Mouse (Mus musculus): ENCODE measurements around the gene Nwd2. TPM values are rescaled to one million over a fixed set of nuclear protein-coding genes. Genes with fewer than 3 reads are reported as not detected.

Gene Nwd2
- polyA plus RNA-seq, 1 experiment = 9.1 TPM

DNA sequence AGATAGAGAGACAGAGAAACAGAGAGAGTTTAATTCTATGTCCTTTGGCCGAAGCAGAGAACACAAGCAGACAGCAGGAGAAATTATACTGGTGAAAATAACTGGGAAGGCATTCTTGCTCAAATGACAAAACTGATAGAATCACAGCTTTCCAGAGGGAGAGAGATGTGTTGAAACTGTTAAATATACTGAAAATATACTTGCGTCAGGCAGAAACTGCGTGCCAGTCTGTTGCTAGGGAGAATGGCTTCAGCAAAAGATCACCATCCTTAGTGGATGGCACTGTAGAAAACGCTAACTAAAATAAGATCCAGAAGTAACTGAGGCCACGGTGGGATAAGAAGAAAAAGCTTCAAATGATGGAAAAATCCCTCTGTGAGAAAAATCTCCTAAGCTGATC lies 18.0 kb downstream of the Nwd2 start:
- TF ChIP-seq POLR2A (IDR thresholded peaks at IDR 0.05; ENCODE audit: borderline replicate concordance, extremely low read depth, insufficient read depth, insufficient read length, poor library complexity, severe bottlenecking) (no peak), CTCF (IDR thresholded peaks at IDR 0.05; ENCODE audit: borderline replicate concordance, extremely low read depth, insufficient read depth, insufficient read length) (no peak)
- DNase-seq (ENCODE audit: low read depth) = no peak

DNA sequence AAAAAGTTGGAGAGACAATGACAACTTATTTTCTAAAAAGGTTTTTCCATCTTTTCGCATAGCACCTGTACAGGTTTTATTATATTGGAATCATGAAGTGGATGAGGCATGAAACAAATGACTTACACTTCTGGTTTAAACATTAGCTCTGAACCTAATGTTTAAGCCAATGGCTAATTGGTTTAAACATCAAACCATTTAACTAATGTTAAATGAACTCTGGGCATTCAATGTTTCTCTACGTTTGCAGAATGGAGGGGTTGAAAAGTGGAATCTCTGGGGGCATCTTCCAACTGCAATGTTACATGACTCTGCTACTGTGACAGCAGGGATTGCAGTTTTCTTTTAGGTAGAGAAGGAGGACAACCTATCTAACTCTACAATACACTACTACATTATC lies 27.0 kb downstream of the Nwd2 start:
- DNase-seq (ENCODE audit: low read depth) = no peak
- TF ChIP-seq POLR2A (IDR thresholded peaks at IDR 0.05; ENCODE audit: borderline replicate concordance, extremely low read depth, insufficient read depth, insufficient read length, poor library complexity, severe bottlenecking) = no peak
- no peak for TF ChIP-seq CTCF (IDR thresholded peaks at IDR 0.05; ENCODE audit: borderline replicate concordance, extremely low read depth, insufficient read depth, insufficient read length)

DNA sequence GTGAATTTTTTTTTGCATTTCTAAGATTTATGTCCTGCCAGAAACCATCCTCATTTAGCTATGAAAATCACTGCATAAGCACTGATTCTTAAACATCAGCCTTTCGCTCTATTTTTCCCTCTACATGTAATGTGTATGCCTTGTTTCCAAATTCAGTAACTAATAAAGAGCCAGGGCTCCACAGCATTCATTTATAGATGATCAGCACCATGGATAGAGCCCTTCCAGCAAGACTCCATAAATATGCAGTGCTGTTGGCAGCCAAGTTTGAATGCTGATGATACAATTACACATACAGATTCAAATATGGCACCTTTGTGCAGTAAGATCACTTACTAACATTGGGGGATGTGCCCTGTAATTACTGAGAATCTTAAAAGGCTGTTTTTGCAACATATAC lies 40.2 kb downstream of the Nwd2 start:
- peak; percentile 50 for DNase-seq (ENCODE audit: low read depth)
- no peak for TF ChIP-seq POLR2A (IDR thresholded peaks at IDR 0.05; ENCODE audit: borderline replicate concordance, extremely low read depth, insufficient read depth, insufficient read length, poor library complexity, severe bottlenecking)

DNA sequence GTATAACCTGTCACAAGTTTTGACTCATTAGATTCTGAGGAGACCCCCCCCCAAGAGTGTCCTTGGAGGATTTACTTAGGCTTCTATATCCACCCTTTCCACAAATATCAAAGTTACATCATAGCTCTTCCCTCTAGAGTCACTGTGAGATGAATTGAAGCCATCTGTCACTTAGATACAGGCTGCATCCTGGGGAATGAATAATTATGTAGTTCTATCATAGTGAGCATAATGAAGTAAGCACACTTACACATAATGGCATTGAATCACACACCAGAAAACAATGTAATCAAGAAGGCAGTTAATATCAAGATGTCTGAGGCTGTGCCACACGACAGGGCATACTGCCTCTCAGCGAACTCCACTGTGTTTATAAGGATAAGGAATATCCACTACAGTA lies 47.9 kb downstream of the Nwd2 start:
- peak; percentile 68 for DNase-seq (ENCODE audit: low read depth)
- TF ChIP-seq POLR2A (IDR thresholded peaks at IDR 0.05; ENCODE audit: borderline replicate concordance, extremely low read depth, insufficient read depth, insufficient read length, poor library complexity, severe bottlenecking) = no peak

DNA sequence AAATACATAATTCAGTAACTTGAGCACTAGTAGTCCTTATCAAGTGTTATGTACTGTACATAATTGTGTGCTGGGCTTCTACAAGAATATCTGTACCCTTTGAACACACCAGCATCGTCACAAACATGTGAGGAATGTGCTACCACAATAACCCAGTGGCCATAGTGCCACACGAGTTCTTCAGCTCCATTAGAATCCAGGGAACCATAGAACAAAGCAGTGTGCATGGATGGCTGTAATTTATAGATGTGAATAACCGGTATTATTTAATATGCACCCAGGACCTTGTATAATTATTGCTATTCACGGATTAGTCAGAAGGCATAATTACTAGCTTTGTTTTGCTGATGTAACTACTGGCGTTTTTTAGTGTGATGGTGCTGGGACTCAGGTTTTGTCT lies 48.3 kb downstream of the Nwd2 start:
- peak; percentile 9 for DNase-seq (ENCODE audit: low read depth)
- TF ChIP-seq POLR2A (IDR thresholded peaks at IDR 0.05; ENCODE audit: borderline replicate concordance, extremely low read depth, insufficient read depth, insufficient read length, poor library complexity, severe bottlenecking) (no peak), CTCF (IDR thresholded peaks at IDR 0.05; ENCODE audit: borderline replicate concordance, extremely low read depth, insufficient read depth, insufficient read length) (no peak)

DNA sequence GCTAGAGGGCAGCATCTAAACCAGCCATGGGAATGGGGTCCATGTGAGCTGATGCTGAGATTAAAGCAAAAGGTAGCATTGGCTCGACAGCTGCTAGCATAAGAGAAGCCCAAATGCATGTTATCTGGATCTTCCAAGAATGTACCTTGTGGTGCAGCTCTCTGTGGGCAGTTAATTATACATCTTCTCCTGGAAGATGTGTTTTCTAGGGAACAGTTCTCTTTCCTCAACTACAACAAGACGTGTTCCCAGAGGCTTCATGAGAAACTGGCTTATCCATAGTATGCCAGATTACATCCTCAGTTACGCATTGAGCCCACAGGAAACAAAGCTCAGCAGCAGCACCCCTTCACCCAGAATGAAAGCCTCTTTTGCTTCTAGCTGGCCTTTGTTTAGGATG lies 80.1 kb downstream of the Nwd2 start:
- no peak for TF ChIP-seq CTCF (IDR thresholded peaks at IDR 0.05; ENCODE audit: borderline replicate concordance, extremely low read depth, insufficient read depth, insufficient read length)
- TF ChIP-seq POLR2A (IDR thresholded peaks at IDR 0.05; ENCODE audit: borderline replicate concordance, extremely low read depth, insufficient read depth, insufficient read length, poor library complexity, severe bottlenecking) = no peak
- no peak for DNase-seq (ENCODE audit: low read depth)

DNA sequence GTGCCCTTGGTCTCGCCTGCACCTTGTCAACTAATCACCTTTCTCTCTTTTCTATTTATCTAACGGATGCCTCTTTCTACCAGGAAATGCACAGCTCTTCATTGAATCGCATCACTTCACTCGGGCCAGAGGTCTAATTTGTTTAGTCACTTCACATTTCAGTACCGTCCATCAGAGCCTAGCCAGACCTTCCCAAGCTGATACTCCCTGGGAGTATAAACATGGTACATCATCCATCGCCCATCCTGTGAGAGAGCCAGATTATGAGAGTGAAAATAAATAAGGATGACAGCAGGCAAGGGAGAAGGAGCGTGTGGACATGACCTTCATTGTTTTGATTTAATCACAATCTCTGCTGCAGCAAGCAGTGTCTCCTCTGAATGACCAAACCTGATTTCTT lies 86.6 kb downstream of the Nwd2 start:
- peak; percentile 12 for DNase-seq (ENCODE audit: low read depth)
- no peak for TF ChIP-seq CTCF (IDR thresholded peaks at IDR 0.05; ENCODE audit: borderline replicate concordance, extremely low read depth, insufficient read depth, insufficient read length)
- no peak for TF ChIP-seq POLR2A (IDR thresholded peaks at IDR 0.05; ENCODE audit: borderline replicate concordance, extremely low read depth, insufficient read depth, insufficient read length, poor library complexity, severe bottlenecking)

DNA sequence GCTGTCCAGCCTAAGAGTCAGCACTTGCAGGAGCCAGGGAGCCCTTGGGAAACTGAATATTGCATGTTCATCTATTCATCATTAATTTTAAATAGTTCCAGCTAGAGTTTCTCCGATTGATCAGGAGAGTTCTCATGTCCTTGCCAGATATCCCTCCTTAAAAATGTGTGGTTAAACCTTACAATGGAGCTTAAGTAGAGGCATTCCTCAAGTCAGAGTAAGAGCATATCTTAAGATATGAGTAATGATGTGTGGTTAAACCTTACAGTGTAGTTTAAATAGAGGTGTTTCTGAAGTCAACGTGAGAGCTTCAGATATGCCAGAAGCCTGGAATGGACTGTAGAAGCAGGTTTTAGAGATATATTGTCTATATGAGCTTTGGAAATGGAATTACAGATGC lies 94.5 kb downstream of the Nwd2 start:
- no peak for TF ChIP-seq POLR2A (IDR thresholded peaks at IDR 0.05; ENCODE audit: borderline replicate concordance, extremely low read depth, insufficient read depth, insufficient read length, poor library complexity, severe bottlenecking)
- TF ChIP-seq CTCF (IDR thresholded peaks at IDR 0.05; ENCODE audit: borderline replicate concordance, extremely low read depth, insufficient read depth, insufficient read length) = no peak
- DNase-seq (ENCODE audit: low read depth) = no peak

DNA sequence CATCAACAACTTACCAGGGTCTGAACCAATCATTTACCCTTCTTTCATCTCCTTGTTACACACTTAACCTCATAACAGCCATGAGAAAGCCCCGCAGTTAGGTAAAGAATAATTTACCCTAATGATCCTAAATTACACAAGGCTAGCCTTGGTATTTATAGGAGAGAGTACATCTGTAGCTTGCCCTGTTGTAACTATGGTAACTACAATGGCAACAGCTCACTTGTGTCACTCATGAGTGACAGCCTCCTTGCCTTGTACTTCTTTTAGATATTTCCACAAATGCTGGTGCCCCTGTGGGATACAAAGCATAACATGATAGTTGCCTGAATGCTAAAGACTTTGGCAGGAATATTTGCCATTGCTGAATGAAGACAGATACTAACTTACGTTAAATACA lies 99.4 kb downstream of the Nwd2 start:
- TF ChIP-seq POLR2A (IDR thresholded peaks at IDR 0.05; ENCODE audit: borderline replicate concordance, extremely low read depth, insufficient read depth, insufficient read length, poor library complexity, severe bottlenecking) = no peak
- TF ChIP-seq CTCF (IDR thresholded peaks at IDR 0.05; ENCODE audit: borderline replicate concordance, extremely low read depth, insufficient read depth, insufficient read length) = no peak
- DNase-seq (ENCODE audit: low read depth) = peak; percentile 36

DNA sequence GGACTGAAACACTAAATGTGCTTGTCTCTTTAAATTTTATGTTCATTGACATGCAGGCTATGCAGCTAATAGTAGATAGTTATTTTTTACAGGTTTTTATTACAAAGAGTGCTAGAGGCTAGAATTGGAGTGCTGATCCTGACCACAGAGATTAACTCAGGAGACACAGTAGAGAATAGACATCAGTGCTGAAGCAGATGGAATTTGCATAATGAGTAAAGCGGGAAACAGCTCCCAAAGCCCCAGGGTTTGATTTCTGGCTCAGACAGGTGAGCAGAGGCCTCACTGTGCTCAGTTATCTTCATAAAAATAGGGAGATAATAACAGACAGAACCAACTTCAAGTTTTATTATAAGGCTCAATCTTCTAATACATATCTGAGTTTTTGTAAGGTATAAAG lies 99.9 kb downstream of the Nwd2 start:
- DNase-seq (ENCODE audit: low read depth) = peak; percentile 28
- TF ChIP-seq CTCF (IDR thresholded peaks at IDR 0.05; ENCODE audit: borderline replicate concordance, extremely low read depth, insufficient read depth, insufficient read length) (no peak), POLR2A (IDR thresholded peaks at IDR 0.05; ENCODE audit: borderline replicate concordance, extremely low read depth, insufficient read depth, insufficient read length, poor library complexity, severe bottlenecking) (no peak)

DNA sequence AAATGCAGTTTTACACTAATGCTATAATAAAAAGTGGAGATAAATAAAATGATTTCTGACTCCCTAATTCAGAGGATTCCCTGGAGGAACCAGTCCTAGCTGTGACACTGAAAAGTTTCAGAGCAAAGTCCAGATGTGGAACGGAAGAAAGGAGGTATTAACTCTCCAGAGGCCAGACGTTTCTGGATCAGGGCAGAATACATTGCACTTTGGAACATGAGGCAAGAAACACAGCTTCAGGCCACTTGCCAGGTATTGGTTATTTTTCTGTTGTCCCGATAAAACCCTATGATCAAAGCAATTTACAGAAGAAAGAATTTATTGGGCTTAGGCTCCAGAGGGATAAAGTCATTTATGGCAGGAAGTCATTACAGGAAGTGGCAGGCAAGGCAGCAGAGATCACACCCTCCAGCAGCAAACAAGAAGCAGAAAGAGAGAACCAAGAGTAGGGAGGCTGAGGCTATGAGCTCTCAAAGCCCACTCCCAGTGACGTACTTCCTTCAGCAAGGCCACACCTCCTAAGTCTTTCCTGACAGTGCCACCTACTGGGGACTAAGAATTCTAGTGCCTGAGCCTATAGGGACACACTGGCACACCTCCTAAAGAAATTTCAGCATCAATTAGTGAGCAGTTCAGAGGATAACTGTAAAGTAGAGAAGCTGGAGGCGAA lies 106.3 kb downstream of the Nwd2 start:
- no peak for DNase-seq (ENCODE audit: low read depth)
- TF ChIP-seq POLR2A (IDR thresholded peaks at IDR 0.05; ENCODE audit: borderline replicate concordance, extremely low read depth, insufficient read depth, insufficient read length, poor library complexity, severe bottlenecking) (no peak), CTCF (IDR thresholded peaks at IDR 0.05; ENCODE audit: borderline replicate concordance, extremely low read depth, insufficient read depth, insufficient read length) (peak; percentile 8; the same call in 1 of the 2 replicates)

DNA sequence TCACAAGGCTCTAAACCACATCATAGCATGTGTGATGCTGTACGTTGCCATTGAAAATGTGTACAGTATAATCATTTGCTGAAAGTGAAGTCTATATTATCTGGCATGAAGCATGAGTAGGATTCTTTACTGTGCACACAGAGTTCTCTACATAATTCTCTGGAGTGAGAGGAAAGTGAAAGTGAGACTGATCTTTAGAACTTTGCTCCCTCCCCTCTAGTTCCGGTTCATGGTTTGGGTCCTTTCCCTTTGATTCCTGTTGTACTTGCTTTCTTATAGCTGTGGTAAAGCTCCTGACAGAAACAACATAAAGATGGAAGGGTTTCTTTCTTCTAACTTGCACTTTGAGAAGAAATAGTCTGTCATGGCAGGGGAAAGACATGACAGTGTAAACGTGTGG lies 107.0 kb downstream of the Nwd2 start:
- DNase-seq (ENCODE audit: low read depth) = no peak
- TF ChIP-seq POLR2A (IDR thresholded peaks at IDR 0.05; ENCODE audit: borderline replicate concordance, extremely low read depth, insufficient read depth, insufficient read length, poor library complexity, severe bottlenecking) (no peak), CTCF (IDR thresholded peaks at IDR 0.05; ENCODE audit: borderline replicate concordance, extremely low read depth, insufficient read depth, insufficient read length) (no peak)

Measured in brain, embryonic 14.5 days (tissue).